Mouse (Mus musculus) right cerebral cortex, postnatal 4 days (tissue): ENCODE results near the gene Lmnb2.

Experiments
- DNase-seq: peaks from one replicate; pipeline ENCODE4 v3.0.0-alpha.2; 2022

Gene Lmnb2

DNA sequence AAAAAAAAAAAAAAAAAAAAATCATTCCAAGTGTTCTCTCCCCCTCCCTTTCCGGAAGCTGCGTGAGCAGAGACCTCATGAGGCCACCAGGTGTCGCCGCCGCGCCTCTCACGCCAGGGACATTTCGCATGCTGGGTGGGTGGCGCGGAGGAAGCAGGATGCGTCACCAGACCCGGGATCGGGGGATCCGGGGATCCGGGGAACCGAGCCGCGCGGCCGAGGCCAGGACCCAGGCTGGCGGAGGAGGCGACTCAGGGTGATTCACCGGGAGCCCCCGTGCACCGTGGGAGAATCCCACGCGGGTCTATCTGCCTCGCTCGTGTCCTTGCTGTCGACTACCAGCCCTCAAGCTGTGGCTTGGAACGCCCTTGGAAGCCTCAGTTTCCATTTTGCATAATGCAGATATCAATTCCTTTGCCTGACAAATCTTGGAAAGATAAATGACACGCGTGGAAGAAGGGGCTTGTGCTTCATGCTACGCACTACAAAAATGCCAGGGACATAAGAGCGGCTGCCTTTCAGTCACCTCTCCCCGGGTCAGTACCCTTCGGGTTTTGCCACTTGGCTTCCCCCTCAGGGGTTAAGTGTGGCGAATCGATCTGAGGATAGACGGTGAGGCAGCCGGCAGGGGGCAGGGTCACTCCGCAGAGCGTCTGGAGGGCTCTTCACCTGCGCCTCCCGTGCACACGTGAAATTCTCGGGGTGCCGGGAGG, 10.7 kb upstream of the Lmnb2 start:
- peak; percentile 94 for DNase-seq

DNA sequence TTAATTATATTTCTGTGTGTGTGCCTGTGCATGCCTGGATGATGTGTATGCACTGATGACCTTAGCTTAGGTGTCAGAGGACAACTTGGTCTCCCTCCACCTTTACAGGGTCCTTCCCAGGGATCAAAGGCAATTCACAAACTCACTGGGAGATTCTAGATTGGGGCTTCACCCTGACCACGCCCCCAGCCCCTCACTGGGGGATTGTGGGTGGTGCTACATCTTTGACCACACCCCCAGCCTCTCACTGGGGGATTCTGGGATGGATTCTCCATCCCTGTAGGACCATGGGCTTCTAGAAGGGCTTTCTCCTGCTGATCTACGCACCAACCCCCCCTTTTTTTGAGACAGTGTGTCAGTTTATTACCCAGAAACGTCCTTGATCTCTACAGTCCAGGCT, 7.4 kb upstream of the Lmnb2 start:
- DNase-seq: no peak

DNA sequence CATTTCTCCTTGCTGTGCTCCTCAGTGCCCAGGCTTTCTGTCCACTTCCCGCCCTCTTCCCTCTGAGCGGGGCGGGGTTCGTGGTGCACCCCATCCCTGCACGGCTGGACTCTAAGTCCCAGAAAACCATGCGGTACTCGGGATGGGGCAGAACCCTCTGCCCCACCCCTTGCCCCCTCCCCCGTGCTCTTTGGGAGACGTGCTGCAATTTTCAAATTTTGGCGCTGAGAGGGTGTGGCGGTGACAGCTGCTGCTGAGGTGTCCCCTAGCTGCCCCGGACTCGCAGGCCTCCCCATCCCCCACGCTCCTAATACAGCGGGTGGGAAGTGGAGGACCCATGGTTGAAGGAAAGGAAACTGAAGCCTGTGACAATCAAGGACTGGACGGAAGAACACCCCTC, 3.9 kb upstream of the Lmnb2 start:
- DNase-seq: no peak

DNA sequence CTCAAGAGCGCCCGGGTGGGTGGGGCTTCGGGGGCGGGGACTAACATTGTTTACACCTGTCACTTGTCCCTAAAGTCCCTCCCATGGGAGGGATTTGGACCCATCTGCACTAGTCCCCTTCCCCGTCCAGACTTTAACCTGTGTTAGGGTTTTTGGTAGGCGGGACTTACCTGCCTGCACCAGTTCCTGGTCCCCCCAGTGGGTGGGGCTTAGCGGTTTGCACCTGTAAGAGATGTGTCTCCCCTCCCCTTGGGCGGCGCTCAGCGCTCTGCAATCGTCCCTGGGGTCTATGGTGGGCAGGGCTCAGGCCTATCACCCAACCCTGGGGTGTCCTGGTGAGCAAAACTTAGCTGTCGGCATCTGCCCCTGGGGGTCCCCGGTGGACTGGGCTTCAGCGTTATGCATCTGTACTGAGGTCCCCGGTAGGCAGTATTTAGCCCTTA, 688 bp downstream of the Lmnb2 start:
- DNase-seq: peak; percentile 35

DNA sequence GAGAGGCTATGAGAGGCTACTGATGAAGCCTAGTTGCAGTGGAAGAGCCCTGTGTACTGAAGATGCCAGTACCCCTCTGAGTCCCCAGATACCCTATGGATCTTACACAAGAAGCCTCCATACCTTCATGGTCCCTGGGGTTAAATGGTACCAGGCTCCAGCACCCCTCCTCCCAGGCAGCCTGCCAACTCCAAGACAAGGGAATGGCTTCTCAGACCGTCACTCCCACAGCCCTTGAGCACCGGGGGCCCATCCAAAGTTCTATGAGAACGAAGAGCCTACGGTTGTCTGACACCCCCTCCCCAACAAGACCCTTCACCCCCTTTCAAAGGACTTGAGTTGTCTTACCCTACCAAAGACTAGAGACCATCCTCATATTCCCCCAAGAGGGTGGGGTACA, 2.3 kb downstream of the Lmnb2 start:
- DNase-seq: peak; percentile 7

DNA sequence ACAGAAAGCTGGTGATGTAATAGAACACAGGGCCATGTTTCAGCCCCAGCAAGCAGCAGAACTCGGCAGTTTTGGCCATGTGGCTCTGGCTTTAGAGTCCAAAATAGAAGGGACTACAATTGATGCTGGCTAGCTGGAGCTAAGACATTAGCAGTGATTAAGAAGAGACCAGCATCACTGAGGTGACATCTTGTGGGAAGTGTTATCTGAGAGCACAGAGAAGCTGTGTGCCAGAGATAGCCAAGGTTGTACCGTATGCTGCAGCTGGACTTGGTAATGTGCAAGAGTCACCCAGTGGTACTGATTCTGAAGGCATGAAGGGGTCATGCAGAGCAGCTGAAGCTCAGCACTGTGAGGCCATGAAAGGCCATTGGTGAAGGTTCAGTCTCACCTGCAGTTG, 2.8 kb downstream of the Lmnb2 start:
- no peak for DNase-seq

DNA sequence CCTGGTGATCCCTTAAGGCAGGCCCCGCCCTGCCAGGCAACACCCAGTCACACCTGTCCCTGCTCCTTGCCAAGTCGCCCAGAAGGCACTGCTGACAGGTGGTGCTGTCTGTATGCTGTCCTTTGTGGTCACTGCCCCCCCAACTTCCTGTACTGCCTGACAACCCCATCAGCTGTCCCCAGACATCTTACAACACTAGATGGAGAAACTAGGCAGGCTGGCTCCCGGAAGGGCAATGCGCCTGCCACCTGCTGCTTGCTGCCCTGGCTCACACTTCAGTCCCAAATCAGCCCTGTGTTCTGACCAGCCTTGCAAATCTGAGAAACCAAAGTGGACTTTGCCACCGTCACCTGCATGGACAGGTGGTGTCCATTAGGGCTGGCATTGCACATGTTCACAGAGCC, 3.8 kb downstream of the Lmnb2 start:
- DNase-seq: no peak

DNA sequence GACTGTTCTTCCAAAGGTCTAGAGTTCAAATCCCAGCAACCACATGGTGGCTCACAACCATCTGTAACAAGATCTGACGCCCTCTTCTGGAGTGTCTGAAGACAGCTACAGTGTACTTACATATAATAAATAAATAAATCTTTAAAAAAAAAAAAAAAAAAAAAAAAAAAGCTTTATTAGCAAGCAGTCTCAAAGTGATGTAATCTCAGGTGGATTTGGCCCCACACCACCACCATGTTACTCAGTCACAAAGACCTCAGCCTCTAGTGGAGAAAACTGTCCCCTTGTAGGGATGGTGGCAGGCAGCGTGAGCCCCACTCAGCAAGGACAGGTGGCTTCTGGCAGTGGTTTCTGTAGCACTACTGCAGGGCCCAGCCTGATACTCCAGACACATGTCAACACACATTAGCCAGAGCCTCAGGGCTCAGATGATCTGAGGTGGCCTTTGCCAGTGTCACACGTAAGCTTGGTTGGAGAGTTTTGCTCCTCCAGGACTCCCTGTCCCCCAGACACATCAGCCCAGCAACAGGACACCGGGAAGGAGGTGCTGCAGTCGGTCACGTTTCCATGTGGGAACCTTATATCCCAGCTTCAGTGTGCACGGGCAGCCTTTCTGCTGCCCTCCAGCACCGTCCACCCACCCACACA, 4.6 kb downstream of the Lmnb2 start:
- no peak for DNase-seq

DNA sequence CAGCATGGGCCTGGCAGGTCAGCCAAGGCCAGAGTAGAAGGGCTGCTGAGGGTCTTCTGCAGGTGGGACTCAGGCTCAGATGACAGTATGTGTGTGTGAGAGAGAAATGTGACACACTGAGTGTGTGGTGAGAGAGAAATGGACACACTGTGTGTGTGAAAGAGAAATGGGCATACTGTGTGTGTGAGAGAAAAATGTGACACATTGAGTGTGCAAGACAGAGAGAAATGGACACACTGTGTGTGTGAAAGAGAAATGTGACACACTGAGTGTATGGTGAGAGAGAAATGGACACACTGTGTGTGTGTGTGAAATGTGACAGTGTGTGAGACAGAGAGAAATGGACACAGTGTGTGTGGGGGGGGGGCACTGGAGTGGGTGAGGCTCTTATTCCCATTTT, 6.2 kb downstream of the Lmnb2 start:
- DNase-seq: no peak

DNA sequence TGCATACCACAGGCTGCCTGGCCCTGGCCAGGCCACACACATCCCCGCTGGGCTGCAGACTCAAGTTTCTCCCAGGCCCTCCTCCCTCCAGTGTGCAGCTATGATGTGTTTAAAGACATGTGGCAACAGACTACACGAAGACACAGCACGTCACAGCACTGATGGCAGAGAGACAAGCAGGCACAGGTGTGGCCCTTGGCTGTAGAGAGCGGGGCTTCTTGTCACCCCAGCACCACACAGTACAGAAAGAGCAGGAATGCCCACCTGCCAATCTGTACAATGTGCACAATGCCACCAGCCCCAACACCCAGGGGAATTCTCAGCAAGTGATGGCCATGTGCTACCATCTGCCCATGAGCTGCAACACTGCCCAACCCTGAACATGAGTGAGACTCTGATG, 6.7 kb downstream of the Lmnb2 start:
- no peak for DNase-seq

DNA sequence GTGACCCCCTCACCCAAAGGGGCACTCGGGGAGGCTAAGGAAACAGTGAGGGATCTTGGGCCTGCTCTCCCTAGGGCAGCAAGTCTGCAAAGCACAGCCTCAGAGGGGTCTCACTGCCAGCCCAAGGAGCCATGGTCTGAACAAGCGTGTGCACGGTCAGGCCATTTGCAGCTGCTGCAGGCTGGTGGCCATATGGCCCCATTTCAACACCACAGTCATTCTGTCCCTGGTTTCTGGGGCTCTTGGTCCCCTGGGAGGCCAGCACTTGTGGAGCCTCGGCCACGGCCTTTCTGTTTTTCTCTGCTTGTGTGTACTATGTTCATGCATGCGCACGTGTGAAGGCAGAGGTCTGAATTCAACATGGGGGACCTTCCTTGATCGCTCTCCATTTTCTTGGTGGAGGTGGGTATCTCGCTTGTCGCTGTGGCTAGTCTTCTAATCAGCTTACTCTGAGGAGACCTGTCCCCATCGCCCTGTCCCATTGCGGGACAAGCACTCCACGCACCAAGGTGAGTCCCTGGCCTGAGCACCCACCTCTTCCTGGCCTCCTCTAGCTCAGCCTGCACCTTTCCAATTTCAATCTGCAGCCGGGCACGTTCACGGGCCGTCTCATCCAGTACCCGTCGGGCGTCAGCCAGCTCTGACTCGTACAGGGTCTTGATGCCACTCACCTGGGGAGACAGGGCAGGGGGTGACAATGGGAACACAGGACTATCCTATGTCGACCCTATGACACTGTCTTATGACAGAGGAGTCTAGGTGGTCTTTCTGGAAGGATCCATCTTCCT, 8.5 kb downstream of the Lmnb2 start:
- no peak for DNase-seq

DNA sequence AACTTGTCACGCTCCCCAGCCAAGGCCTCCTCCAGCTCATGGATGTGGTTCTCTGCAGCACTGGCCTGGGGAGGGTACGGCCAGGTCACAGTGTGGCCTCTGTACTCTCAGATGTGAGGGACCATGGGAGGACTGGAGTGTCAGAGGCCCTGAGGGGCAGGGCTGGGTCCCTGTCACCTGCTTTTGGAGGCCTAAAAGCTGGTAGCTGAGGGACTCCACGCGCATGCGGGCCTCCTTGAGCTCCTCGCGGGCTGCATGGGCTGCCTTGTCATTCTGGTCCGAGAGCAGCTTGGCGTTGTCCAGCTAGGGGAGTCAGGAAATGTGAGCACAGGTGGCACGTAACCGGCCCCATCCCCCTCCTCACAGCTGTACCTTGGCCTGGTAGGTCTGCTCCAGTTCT, 13.3 kb downstream of the Lmnb2 start:
- DNase-seq: no peak

DNA sequence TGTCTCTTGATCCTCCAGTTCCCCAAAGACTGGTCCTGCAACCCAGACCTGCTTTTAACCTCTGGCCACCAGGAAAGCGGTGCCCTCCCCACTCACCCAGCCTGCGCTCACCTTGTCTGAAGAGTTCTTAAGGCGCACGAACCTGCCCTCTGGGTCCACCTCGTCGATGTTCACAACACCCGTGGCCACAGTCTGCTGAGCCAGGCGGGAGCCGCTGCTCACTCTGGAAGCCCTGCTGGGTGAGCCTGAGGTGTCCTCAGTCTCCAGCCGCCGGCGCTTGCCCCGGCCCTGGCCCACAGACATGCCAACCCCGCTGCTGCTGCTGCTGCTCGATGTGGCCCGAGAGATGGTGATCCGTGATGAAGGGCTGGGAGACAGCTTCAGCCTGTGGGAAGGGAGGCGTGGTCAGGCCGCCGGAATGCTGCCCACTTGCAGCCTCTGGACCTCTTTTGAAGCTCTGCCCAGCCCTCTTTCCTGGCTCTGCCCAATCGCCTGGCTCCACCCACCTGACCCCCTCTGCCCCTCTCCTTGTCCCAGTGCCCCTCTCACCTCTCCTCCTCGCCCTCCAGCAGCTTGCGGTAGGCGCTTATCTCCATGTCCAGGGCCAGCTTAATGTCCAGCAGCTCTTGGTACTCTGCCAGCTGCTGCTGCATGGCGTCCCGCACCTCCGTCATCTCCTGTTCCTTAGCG, 13.9 kb downstream of the Lmnb2 start:
- no peak for DNase-seq

DNA sequence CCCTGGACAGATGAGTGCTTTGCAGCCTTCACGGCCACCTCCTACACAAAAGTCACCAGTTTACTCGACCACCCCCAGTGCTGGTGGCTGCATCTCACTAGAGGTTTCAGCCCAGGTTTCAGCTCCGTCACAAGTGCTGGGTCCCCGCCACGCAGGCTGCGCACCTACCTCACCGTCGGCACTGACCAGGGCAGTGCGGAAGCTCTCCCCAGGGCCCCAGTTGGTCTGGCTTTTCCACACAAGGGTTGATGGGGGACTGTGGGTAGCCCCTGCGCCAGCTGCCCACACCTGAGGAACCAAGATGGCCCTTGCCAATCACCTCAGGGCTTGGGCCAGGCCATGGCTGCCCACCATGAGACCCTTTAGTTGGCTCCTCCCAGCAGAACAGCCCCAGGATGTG, 14.8 kb downstream of the Lmnb2 start:
- no peak for DNase-seq

DNA sequence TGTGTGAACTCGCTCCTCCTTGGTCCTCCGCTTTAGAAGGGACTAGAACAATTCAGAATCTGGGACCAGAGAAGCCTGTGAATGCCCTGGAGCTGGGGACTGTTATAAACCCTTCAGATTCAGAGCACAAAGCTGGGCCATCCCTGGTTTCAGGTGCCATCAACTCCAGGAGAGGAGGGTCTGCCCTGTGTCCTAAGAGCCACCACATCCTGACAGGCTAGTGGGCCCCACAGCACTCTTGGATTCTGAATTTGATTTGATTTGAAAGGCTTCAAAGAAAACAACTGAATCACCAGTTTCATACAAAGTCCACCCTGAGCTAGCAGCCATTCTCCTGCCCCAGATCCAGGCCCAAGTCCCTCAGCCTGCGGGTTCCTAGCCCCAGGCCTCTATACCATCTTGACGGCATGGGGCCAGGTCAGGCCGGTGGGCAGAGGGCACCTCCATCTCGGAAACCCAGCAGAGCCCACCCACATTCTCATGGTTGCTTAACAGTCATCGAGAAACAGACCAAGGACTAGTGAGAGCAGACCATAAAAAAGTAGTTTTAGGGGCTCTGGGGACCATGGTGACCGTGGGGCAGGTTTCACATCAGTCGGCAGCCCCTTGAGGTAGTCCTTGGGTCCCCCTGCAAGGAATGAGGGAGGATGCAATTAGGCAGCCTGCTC, 15.6 kb downstream of the Lmnb2 start:
- no peak for DNase-seq

DNA sequence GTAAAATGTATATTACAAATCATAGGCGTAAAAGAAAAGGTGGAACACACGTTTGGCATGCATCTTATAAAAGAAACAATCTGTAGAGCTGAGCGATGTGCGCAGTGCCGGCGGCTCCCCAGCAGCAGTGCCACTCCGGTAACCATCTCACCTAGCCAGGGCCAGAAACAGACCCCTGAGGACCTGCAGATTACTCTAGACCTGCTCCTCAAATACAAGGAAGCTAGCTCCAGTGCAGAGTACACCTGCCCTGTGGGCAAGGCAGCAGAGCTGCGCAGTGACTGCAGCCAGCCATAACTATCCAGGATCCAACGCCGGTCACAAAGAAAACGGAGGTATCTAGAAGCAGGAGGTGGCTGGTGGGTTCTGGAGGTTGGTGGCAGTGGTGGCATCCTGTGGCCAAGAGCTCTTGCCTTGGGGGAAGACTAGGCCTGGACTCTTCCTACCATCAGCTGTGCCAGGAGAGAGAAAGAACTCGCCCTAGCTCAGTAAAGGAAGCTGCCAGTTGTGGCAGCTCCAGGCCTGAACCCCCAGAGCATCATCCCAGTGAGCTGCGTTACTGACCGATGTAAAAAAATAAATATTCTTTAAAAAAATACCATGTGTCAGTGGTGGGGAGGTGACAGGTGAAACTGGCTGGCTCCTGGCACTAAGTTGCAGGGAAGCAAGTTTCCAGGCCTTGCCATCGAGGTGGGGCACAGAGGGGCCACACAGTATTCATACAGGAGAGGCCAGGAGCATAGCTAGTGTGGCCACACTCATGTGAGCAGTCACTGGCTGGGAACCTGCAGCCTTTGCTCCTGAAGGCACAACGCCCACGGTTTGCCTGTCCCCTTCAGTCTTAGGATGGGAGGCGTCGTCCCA, 16.4 kb downstream of the Lmnb2 start:
- DNase-seq: no peak

DNA sequence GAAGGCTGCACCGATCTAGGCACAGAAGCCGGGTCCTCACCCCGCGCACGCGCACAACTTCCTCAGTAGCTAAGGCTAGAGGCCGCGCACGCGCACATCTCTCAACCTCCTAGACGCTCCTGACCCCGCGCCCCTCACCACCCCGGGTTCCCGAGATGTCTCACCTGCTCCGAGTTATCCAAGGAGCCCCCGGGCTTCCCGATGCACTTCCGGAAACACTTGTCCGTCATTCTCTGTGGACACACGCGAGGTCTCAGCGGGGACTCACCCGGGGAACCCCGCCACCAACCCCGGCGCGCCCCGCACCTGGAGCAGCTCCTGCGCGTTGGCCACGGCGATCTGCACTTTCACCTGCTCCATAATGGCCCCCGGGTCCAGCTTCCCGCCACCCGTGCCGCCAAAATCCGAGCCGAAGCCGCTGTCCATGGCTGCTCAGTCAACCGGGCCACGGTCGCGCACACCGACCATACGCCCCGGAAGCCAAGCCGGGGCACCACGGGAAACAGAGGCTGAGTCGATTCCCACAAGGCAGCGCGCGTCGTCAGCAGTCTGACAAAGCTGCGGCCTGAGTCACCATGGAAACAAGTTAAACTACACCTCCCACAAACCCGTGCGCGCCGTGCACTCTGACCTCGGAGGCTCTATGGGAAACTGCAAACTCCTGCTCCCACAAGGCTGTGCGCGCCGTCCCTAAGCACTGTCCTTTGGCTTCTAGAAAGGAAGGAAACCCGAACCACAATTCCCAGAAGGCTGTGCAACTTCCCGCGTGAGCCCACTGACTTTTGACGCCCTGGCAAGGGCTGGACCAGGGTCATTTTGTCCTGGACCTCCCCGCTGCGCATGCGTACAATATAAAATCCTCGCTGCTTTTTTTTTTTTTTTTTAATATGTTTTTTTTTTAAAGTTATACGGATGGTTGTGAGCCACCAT, 17.5 kb downstream of the Lmnb2 start, which contains the start of gene Timm13:
TSS of gene Timm13 (minus strand) at position 652 of the 930 bp plus-strand sequence.
- peak; percentile 94 for DNase-seq

DNA sequence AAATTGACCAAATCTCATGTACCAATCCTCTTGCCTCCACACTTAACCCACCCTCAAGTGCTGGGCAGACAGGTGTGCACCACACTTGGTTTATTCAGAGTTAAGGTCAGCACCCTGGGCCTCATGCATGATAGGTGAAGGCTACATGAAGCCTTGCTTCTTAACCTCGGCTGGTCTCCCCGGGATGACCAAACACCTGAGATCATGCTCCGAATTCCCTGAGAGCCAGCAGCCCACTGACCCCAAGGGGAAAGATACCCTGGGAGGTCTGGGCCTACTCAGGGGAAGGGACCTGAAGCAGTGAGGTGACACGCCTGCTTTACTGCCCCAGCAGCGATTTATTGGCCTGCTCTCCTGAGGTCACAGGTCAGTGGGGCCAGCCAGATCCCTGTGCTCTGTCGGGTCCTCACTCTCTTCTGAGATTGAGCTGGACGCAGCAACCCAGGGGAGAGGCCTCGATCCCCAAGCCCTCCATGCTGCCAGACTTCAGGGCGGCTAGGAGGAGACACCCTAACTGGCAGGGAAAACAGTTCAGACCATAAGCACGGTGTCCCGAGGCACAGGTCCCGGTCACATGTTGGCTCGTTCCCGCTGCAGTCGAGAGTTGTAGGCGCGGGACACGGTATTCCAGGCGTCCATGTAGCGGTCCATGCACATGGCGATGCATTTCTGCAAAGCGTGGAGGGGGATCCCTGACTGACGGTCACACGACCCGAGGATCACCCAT, 18.3 kb downstream of the Lmnb2 start:
- DNase-seq: no peak

DNA sequence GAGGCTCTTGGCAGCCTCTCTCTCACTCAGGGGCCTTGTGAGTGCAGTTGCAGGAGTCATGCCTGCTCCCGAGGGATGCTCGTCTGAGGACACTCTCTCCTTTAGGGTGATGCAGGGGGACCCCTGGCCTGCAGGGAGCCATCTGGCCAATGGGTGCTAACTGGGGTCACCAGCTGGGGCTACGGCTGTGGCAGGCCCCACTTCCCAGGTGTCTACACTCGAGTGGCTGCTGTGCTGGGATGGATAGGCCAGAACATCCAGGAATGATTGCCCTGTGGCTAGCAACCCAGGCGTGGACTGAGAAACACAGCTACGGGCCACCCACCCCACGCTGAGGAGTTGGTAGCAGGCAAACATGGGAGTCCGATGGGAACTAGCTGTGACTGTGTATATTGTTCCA, 19.0 kb downstream of the Lmnb2 start:
- no peak for DNase-seq
